Mouse (Mus musculus) adrenal gland, adult 18-20 months (tissue): Measurements from ENCODE around the gene Mettl27. TPM values are rescaled to one million over a fixed set of nuclear protein-coding genes. Genes with fewer than 3 reads are reported as not detected.
A peak's percentile ranks its signal among the peaks of the same experiment; 100 is the strongest.
"Not testable (repeated sequence)": the region's sequence is repeated elsewhere in the genome, so short reads cannot be mapped to it uniquely, and the experiment has no call there.

Experiments used
- DNase-seq, 2 experiments: peaks; one replicate each; pipeline ENCODE4 v3.0.0; 2021 to 2022; ENCODE audit warnings: low spot score in 2 of 2
- total RNA-seq, 2 experiments: library from RNA; stranded (reverse); gene quantifications; 1 replicate in 1 of 2; 2 replicates in 1 of 2; pipeline ENCODE4 v1.2.3; 2021

Gene Mettl27
- total RNA-seq, 2 experiments from 2014 or later = 23.1 to 23.6 TPM

DNA sequence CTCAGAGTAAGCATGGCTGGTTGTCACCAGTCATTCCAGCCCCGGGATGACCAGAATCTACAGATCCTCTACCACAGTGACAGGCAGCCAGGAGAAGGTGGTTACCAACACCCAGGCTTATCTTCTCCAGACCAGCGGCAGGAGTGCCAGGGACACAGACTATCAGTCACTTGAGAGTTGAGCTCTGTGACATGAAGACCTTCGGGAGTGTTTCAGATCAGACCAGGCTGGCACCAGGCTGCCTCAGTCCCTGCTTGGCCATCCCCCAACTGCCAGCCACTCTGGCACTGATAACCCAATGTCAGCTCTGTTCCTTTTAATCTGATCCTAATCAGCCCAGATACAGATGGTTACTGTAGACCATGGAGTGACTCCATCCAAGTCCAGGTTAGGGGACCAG lies 13.1 kb upstream of the Mettl27 start:
- DNase-seq = no peak

DNA sequence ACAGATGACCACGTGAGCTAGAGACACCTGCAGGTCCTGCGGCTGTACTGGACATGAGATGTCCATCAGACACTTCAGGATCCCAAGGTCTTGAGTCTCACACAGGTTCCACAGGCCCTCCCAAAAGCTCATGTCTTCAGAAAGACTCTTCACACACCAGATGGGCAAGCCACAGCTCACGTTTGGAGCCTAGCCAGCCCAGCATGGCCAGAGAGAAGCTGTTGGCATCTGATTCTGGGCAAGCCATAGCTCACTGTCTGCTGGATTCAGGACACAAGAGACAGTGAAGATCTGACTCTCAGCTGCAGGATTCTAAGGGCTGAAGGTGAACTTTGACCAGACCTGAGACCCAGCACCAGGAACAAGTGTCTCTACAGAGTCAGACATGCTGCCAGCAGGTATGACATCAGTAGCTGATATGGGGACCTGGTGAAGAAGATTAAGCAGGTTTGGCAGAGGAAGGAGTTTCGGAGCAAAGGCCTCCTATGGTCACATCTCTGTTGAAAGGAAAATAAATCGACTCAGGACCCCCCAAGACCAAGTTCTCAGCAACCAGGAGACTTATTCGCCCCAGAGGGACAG lies 12.0 kb upstream of the Mettl27 start:
- DNase-seq = no peak

DNA sequence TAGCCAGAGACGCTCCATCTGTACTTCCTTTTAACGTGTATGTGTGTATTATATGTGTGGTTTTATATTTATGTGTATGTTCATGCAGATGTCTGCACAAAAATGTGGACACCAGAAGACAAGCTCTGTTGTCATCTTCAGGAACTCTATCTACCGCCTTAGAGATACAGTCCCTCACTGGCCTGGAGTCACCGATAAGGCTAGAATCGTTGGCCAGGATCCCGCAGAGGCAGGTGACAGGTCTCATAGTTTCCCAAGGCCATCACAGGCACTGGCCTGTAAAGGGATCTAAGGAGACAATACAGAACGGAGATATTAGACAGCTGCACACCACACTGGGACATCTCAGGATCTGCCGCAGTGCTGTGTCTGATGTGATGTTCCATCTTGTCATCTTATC lies 11.1 kb upstream of the Mettl27 start:
- no peak for DNase-seq

DNA sequence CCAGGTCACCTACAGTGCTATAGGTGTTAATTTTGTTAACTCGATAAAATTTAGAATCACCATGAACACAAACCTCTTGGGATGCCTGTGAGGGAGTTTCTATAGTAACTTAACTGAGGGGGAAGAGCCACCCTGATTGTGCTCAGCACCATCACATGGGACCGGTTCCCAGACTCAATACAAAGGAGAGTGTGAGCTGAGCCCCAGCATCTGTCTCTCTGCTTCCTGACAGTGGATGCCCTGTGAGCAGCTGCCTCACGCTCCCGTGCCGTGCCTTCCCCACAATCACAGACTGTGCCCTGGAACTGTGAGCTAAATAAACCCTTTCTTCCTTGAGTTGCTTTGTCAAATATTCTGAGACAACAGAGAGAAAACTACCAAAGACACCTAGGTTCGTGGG lies 9.0 kb upstream of the Mettl27 start:
- DNase-seq = no peak

DNA sequence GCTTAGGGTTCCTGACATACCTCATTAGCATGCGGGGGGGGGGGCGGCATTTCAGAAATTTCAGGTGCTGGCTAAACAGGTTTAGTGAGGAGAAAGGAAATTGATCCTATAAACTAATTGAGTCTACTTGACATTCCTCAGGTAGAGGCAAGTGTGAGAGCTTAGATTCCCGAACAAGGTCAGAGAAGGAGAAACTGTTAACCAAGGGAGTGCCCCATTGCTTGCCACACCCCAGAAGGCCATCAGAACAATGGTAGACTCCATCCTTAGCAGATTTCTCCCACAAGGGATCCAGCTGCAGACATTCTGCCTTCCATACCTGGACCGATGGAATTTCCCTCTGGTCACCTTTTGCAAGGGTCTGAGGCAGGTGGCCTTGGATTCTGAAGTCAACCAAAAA lies 5.4 kb upstream of the Mettl27 start:
- DNase-seq = no peak

DNA sequence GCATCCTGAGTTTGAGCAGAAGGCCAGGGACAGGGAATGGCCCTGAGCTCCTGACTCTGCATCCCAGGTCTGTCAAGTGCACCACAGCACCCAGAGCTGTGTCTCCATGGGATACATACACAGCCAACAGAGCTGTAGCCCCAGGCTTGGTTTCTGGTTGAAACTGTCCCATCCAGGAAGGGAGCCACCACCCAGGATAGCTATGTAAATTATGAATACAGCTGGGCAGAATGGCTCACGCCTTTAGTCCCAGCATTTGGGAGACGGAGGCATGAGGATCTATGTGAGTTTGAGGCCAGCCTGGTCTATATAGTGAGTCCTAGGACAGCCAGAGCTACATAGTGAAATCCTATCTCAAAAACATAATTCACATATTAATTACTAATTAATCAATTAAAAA lies 2.2 kb upstream of the Mettl27 start:
- DNase-seq = no peak

DNA sequence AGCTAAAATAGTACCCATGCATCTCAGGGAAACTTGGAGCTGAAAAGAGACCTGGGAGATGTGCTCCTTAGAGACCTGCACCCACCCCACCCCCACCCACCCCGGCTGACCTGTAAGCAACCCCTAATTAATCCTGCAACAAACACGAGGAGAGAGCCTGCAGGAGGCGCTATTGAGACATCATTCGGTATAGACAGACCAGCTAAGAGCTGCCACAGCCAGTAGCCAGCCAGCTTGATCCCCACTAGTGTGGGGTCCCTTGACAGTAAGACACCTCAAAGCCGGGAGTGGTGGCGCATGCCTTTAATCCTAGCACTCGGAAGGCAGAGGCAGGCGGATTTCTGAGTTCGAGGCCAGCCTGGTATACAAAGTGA lies 722 bp downstream of the Mettl27 start:
- DNase-seq = peak in 1 of 2 experiments; percentile 52

DNA sequence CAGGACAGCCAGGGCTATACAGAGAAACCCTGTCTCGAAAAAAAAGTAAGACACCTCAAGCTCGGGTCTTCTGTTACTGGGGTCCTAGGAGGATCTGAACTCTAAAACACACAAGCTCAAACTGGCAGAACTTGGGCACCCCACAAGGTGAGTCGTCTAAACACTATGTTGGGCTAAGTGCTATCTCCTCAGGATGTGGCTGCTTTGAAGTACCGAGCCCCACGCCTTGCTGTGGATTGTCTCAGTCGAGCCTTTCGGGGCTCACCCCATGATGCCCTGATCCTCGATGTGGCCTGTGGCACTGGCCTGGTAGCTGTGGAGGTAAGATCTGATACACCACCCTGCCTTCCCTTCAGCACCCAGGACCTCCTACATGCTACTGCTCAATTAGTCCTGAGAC lies 1.1 kb downstream of the Mettl27 start:
- DNase-seq = no peak

DNA sequence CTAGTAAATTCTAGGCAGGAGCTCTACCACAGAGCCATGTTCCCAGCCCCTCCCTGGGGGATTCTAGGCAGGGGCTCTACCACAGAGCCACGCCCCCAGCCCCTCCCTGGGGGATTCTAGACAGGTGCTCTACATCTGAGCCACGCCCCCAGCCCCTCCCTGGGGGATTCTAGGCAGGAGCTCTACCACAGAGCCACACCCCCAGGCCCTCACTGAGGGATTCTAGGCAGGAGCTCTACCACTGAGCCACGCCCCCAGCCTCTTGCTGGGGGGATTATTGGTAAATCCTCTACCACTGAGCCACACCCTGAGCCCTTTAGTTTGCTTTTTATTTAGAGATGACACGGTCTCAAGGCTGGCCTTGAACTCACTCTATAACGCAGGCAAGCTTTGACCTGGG lies 1.5 kb downstream of the Mettl27 start:
- DNase-seq = not testable (repeated sequence)

DNA sequence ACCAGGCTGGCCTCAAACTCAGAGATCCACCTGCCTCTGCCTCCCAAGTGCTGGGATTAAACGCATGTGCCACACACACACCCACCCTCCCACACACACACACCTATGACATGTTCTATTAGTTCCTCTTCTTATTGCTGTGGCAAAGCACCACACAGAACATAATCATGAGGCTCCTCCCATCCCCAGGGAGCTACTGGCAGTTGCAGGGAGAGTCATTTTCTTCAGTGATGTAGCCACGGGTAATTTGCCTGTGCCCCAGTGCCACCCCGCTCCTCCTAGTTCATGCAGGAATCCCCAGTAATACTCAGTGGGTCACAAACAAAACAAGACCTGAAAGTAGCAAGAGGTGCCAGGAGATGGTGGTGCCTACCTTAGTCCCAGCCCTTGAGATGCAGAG lies 2.5 kb downstream of the Mettl27 start:
- no peak for DNase-seq

DNA sequence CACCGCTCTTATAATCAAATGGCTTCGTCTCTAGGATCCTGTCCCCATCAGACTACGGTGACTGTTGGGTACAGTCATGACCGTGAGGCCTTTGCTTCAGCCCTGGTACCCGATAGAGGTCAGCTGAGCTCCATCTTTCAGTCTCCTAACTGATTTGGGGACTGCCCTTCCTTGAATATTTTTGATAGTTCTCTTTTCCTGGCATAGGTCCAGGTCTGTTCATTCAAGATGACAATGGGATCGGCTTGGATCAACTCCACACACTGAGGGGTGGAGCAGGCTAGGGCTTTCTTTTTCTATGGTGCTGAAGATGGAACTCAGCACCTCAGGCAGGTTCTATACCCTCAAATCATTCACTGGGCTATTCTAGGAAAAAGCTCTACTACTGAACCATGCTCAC lies 3.9 kb downstream of the Mettl27 start:
- no peak for DNase-seq

DNA sequence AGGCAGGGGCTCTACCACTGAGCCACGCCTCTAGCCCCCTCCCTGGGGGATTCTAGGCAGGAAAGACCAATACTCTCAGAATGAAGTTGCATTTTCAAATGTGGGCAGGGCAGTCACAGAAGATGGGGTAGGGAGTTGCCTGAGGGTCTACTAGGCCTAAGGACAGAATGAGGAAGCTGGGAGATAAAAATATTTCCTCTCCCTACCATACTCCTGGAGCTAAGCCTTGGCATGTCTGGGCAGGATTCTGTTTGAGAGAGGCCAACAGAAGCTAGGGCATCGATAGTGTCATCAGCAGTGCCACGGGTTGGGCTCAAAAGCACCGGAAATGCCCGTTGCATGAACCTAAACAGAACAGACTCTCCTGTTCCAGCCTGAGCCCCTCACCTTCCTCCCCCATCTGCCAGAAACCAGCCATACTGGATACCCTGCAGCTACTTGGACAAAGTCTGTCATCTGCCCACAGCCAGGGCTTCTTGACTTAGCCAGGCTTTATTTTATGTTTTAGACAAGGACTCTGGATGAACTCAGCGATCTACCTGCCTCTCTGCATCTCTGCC lies 4.5 kb downstream of the Mettl27 start:
- no peak for DNase-seq

DNA sequence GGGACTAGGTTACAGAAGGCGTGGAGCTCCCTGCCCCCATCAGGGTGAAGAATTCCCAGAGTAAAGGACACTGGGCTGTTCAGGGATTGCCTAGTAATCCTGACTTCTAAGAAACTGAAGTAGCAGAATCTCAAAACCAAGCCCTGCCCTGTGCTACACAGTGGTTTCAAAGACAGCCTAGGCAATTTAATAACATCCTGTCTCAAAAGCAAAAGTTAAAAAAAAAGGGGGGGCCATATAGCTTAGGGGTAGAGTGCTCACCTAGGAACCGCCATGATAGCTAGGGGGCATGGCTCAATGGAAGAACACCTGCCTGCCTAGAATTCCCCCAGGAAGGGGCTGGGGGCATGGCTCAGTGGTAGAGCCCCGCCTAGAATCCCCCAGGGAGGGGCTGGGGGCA lies 6.9 kb downstream of the Mettl27 start:
- no peak for DNase-seq

DNA sequence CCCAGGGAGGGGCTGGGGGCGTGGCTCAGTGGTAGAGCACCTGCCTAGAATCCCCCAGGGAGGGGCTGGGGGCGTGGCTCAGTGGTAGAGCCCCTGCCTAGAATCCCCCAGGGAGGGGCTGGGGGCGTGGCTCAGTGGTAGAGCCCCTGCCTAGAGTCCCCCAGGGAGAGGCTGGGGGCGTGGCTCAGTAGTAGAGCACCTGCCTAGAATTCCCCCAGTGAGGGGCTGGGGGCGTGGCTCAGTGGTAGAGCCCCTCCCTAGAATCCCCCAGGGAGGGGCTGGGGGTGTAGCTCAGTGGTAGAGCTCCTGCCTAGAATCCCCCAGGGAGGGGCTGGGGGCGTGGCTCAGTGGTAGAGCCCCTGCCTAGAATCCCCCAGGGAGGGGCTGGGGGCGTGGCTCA lies 7.4 kb downstream of the Mettl27 start:
- not testable (repeated sequence) for DNase-seq

DNA sequence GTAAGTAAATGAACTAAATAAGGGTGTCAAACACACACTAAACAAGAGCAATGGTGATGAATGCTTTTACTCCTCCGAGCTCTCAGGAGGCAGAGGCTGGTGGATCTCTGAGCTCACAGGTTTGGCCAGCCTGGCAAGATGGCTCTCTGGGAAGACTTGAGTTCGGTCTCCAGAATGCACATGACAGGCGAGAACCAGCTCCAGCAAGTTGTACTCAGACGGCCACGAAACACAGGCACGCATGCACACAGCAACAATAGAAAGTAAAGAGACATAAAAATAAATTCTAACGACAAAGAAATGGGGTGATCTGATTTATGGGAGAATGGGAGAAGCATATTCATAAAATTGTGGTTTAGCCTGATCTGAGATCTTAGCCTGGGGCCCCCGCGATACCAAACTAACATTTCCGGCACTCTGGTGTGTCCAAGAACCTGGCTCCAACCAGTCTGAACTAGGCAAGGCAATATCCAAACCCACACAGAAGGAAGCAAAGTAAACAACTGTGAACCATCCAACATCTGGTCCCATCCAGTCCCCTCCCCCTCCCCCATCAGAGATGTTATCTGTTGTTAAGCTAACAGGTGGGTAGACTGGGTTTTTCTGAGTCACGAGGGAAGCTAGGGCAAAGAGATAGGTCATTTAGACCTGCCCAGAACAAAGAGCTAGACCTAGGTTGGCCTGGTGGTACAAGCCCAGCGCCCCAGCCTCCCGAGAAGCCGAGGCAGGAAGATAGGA lies 9.5 kb downstream of the Mettl27 start:
- DNase-seq = no peak

DNA sequence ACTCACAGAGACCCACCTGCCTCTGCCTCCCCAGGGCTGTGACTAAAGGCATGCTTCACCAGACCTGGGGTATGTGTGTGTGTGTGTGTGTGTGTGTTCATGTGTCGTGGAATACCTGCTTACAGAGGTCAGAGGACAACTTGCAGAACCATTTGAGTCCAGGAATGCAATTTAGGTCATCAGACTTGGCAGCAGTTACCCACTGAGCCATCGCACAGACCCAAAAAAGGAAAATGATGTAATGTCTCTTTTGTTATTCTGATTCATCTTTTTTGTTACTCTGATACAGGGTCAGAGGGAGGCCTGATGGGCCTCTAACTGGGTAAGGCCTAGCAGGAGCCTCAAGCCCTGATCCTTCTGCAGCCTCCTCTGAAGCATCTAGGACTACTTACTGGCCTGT lies 10.6 kb downstream of the Mettl27 start:
- DNase-seq = no peak

DNA sequence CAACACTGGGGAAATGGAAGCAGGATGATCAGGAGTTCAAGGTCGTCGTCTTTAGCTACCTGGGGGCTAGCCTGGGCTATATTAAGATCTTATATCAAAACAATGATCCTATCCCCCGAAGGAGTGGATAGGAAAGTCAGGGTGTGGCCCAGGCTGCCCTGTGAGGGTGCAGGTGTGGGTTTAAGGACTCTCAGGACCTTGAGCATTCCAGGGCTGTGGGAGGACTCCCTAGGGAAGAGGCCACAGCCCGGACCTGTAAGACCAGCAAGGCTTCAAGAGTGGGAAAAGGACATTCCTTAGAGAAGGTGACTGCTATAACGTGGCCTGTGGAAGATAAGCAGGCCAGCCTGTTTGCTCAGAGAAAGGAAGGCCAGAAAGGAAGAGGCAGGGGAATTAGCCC lies 12.0 kb downstream of the Mettl27 start:
- no peak for DNase-seq

DNA sequence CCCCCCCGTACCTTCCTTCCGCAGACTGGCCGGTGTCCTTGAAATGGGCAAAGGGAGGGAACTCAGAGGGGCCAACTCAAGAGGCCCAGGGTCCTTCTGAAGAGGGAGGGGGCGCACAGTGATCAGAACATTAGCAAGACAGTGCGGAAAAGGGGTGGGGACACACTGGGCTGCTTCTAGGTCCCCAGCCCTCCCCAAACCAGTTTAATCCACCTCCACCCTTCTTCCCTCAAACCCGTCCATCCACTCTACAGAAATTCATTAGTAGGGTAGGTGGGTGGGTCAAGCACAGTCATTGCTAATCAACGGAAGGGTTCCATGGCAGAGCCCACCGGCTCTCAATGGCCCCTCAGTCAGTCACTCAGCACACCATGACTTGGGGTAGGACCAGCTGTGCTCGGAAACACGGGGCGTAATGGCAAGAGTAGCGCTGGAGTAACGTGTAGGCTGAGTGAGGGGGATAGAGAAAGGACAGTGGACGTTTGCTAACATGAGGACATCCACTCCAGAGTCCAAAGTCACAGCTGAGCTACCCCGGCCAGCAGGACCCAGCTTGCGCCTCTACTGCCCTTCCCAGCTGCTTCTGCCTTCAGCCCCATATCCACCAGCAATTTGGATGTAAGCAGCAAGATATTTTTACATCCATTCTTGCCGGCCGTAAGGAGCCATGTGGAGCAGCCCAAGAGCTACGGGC lies 13.2 kb downstream of the Mettl27 start:
- no peak for DNase-seq

DNA sequence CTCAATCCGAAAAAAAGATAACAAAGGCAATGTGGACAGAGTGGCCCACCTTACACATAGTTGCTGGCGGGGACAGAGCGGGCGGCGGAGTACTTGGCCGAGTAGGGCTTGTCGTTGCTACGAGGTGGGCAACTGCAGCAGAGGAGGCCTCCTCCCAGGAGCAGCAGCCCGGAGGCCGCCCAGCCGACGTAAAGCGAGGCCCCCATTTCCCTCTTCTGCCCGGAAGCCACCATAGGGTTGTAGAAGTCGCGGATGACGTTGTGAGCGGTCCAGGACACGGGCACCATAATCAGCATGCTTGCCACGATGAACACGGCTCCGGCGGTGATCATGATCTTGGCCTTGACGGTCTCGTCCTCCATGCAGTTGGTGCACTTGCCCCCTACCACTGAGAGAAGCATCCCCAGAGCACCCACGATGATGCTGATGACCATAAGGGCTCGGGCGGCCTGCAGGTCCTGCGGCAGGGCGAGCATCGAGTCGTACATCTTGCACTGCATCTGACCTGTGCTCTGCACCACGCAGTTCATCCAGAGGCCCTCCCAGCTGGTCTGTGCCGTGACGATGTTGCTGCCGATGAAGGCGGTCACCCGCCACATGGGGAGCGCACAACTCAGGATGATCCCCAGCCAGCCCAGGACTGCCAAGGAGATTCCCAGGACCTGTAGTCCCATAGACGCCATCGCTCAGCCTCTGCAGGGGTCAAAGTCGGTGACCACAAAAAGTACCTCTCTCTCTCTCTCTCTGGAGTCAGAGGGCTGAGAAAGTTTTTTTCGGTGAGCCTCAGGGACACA lies 14.1 kb downstream of the Mettl27 start:
- no peak for DNase-seq

DNA sequence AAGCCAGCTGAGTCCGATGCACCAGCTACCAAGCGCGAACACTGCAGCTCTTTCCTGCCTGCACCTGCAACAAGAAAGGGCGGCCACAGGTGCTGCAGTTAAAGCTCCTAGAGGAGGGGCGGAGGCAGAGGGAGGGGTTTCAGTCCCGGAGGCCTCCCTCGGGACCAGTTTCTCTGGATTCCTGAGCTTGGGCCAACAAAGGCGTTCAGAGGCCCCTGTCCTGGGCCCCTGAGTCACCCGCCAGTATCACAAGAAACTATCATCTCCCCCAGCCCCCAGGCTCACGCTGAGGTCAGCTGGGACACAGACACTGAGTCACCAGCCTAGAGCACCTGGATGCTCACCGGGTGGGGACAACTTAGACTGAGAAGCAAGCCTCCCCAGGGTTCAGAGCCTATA lies 14.7 kb downstream of the Mettl27 start, which contains the start of gene Cldn4:
TSS of gene Cldn4 (minus strand) at position 78 of the 399 bp plus-strand sequence.
- DNase-seq = no peak

DNA sequence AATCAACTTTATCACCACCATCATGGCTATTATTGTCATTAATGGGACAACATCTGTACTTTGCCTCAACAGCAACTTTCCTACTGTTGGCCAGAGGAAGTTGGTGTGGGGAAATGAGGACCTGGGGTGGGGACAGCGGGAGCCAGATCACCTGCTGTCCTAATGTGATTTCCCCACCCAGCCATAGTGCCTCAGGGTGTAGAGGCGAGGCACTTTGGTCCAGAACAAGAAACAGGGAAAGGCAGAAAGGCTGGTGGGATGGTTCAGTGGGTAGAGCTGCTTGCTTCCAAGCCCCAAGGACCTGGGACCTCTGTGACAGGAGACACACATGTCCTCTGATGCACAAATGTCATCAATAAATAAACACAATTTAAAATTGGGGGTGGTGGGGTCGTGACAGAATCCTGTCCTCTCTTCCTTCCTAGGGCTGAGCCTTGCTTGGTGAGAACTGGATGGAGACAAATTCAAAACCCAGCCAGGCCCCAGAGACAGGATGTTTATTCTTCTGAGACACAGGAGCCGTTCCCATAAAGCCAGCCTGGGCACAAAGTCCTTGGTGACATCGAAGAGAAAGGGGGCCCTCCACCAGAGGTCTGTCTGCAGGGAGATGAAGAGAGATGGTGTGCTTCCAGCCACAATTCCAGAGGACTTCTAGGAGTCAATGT lies 15.4 kb downstream of the Mettl27 start:
- no peak for DNase-seq
